Mouse (Mus musculus) colon, adult 2 months (tissue): Measurements from ENCODE around the gene 1110004F10Rik. TPM values are rescaled to one million over a fixed set of nuclear protein-coding genes. Genes with fewer than 3 reads are reported as not detected.

Experiments
- polyA plus RNA-seq: library from polyadenylated mRNA; depleted of rRNA; stranded (reverse); fragments of >200 nt; gene quantifications from 2 replicates; pipeline ENCODE4 v1.2.3, GENCODE M21; 2012; rRNA removed

Gene 1110004F10Rik
- 23.0 and 25.9 TPM in 2 replicates for polyA plus RNA-seq

GRCm38 (mm10) chr7:116039196-116039537 lies at the start of gene 1110004F10Rik:
1110004F10Rik (plus strand) TSS chr7:116039397.

GRCm38 (mm10) chr7:116038511-116038910 lies 686 bp upstream of the 1110004F10Rik start, which contains the start of gene Sox6:
Sox6 (minus strand) TSS chr7:116038796.

GRCm38 (mm10) chr7:116084366-116084765 lies 45.2 kb downstream of the 1110004F10Rik start, which contains the start of gene Gm4353:
Gm4353 (minus strand) TSS chr7:116084635.

Other genes with a start within 250 kb of the 1110004F10Rik start
- gene Sox6, start 601 bp upstream of the 1110004F10Rik start, polyA plus RNA-seq = 3.9 and 6.4 TPM in 2 replicates
- 0.13 and 0.38 TPM in 2 replicates for gene Gm4353, start 45.2 kb downstream of the 1110004F10Rik start, polyA plus RNA-seq